Mouse (Mus musculus) left cerebral cortex, postnatal 14 days (tissue): Measurements from ENCODE around the gene Kctd14. TPM values are rescaled to one million over a fixed set of nuclear protein-coding genes. Genes with fewer than 3 reads are reported as not detected.
"Not testable (repeated sequence)": the region's sequence is repeated elsewhere in the genome, so short reads cannot be mapped to it uniquely, and the experiment has no call there.

ENCODE experiments used
- DNase-seq, 2 experiments: peaks; one replicate each; pipeline ENCODE4 v3.0.0; 2021 to 2022; ENCODE audit warnings: low spot score in 2 of 2, mixed read lengths in 1 of 2
- intact Hi-C: fragments of 180-260 bp; cut with DNase I; formaldehyde crosslinking; loops from one replicate; pipeline ENCODE4 v1.15.1; 2025
- long read RNA-seq, 2 experiments: library from polyadenylated mRNA; stranded (forward); transcript quantifications; one replicate each; pipeline ENCODE4 v2.0.0; 2021
- total RNA-seq, 2 experiments: library from RNA; stranded (reverse); gene quantifications; 2 replicates each; pipeline ENCODE4 v1.2.3; 2021

The Kctd14 gene
- 1 to 10 TPM; 2.2 to 2.8 TPM for total RNA-seq
- long read RNA-seq, experiment 1, partial matches to known transcripts = 0 of 1 reads
- long read RNA-seq, experiment 1, other reads (novel, unspliced or antisense) = 1 of 1 reads
- long read RNA-seq, experiment 2, partial matches to known transcripts = 0 of 3 reads
- long read RNA-seq, experiment 2, other reads (novel, unspliced or antisense) = 3 of 3 reads

DNA sequence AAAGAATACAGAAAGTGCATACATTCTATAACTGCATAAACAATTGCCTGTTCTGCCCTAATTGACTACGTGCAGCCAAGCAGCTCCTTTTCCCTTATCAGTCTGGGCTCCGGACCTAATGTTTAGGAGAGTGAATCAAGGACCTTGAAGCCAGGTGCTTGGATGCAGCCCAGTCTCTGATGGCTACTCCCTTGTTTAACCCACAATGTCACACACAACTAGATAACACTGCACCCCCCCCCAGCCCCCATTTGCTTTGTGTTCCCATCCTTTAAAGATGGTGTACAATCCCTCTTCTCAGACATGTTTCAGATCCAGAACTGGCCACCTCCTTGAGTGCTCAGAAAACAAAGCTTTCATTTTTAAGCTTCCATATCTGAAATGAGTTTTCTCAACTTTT lies at the start of gene Kctd14:
Gene Kctd14, plus strand, starts transcription at position 301 of the 400 bp plus-strand sequence.
- DNase-seq, intact Hi-C loops: not testable (repeated sequence)

DNA sequence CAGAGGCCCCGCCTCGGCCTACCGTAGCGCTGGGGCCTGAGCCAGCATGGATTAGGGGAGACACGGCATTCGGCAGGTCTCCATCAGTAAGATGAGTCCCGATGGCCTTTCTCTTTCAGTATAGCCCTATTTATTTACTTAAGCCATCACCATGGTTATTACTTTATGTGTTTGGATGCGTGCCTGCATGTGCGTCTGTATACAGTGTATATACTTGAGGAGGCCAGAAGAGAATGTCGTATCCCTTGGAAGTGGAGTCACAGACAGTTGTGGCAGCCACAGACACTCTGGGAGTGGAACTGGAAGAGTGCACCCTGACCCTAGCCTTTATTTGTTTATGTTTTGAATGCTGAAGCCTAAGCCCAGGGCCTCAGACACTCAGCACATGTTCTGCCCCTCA lies 44.0 kb upstream of the Kctd14 start:
- intact Hi-C loops = no loop called here

DNA sequence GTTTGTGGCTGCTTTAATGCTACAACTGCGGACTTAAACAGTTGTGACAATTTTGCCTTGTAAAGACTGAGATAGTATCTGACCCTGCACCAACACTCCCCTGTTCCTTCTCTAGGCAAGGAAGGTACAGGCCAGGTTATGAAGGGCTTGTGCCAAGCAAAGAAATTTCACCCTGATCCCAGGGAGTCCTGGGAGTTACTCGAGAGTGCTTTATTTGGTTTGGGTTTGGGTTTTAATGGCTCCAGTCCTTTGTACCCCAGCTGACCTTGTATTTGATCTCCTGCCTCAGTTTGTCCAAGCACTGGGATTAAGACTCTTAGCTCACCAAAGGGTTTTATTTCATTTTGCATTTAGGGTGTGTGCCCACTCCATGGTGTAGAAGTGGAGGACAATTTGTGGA lies 40.0 kb upstream of the Kctd14 start:
- intact Hi-C loops = no loop called here
- no peak for DNase-seq

More for the DNA sequence above, 44.0 kb upstream of the Kctd14 start:
- no peak for DNase-seq

DNA sequence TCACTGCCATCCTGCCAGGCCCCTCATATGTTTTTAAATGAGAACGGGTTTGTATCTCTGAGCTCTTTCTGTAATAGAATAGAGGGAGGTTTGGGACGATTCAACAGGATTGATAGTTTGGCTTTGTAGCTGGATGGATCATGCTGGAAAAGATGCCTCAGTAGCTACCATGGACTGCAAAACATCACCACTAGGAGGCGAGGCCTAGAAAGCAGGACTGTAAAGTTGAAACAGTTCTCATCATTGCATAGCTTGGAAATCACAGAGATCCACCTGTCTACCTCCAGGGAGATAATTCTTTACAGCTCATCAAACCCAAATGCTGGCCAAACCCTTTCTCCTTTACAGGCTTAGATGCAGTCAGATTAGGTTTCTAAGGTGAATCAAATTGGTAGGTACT lies 39.5 kb upstream of the Kctd14 start:
- intact Hi-C loops = no loop called here
- DNase-seq = no peak

DNA sequence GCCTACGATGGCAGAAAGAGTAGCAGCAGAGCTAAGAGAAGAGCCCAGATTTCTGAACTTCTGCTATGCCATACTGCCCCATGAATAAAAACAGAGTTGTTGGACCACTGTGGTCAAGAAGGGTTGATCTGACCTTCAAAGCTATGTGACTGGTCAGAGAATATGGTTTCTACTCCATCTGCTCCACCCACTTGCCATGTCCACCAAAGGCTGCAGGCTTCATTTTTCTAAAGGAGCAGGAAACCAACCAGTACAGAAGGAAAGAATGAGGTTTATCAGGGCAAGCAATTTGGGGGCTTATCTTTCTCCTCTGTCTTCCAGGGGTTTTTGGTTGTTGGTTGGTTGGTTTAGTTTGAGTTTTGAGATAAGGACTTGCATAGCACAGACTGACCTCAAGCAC lies 37.1 kb upstream of the Kctd14 start:
- no peak for DNase-seq
- intact Hi-C loops = no loop called here

DNA sequence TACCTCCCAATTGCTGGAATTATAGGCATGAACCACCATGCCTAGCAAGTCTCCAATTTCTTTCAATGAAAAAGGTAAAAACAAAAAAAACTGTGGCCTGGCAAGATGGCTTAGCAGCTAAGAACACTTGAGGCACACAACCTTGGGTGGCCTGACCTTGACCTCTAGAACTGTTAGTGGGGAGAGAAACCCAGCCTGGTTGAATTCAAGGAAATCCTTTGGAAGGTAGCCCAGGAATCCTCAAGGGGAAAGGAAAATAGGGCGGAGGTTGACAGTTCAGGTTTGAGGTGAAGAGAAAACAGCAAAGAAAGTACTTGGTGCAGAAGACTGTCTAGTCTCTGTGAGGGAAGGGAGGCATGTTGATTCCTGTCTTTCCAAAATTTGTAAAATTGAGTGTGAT lies 36.7 kb upstream of the Kctd14 start:
- no peak for DNase-seq
- intact Hi-C loops = no loop called here

DNA sequence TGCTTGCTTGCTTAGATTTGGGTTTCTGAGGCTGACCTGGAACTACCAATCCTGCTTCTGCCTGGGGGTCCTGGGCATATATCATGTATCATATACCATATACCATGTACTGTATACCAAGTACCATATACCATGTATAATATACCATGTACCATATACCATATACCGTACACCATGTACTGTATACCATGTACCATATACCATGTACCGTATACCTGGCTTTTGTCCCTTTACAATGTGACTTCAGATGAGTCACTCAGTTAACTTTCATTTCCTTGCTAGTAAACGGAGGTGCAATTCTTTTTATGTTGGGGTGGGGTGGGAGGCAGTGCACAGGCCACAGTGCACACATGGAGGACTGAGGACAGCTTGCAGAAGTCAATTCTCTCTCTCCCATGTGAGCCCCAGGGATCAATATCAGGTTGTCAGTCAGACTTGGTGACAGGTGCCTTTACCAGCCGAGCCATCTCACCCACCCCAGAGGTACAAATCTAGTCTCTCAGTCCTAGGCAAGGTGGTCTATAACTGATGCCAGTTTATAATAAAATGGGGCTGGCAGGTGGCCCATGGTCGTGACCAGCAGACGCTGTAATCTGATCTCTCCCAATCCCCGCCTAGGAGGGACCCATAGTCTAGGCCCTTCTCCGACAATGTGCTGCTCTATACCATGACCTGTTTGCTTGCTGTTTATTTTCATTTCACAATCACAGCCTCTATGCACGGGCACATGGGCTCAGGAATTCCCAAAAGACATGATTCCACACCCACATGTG lies 36.0 kb upstream of the Kctd14 start:
- DNase-seq = no peak

DNA sequence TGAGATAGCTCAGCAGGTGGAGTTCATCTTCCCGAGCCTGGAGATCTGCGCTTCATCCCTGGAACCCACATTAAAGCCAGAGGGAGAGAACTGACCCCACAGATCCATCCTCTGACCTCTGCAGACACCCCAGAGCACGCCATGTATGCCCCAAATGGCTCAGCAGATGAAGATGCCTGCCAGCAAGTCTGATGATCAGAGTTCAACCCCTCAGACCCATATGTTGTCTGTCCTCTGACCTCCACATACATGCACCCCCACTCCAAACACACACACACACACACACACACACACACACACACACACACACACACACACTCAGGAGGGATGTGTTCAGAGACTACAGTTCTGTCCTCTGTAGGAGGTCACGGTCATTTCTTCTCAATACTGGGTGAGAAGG lies 34.6 kb upstream of the Kctd14 start:
- no peak for DNase-seq
- intact Hi-C loops = no loop called here

More for the DNA sequence above, 36.0 kb upstream of the Kctd14 start:
- intact Hi-C loops = no loop called here

DNA sequence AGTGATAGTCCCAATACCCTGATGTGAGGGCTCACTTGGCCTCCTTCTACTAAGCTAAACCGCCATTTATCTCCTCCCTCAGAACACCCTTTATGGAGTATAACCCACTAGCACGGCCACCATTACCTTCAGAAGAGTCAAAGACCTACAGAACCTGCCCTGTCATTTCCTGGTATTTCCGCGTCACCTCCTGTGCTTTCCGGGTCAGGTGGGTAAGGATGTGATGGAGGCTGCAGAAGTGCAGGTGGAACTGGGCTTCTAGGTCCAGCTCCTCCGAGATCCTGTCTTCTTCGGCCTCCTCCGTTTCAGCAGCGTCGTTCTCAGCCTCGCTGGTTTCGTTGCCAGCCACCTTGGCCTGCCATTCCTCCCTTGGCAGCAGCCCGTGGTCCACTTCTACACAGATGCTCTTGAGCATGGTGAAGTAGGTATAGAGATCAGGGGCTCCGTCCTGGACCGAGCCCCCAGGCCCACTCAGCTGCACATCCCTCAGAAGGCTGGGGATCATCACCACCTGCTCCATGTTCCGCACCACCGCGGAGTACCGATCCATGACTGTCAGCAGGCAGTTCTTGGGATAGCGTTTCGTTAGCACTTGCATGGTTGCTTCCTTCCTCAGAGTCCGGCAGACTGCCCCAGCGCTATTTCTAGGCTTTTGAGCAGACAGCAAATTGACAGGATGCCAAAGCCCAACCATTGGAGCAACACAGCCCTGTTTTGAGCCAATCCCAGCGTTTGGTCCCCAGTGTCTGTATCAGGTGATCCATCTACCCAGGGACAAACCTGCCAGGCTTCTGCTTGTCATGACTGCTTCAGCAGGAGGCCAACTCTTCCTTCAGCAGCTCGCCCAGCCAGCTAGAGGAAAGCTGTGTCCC lies 34.0 kb upstream of the Kctd14 start, which contains the start of gene Thrsp:
Gene Thrsp, minus strand, starts transcription at position 825 of the 872 bp plus-strand sequence.
- intact Hi-C loops = no loop called here
- DNase-seq = peak; percentile 78 to 89

DNA sequence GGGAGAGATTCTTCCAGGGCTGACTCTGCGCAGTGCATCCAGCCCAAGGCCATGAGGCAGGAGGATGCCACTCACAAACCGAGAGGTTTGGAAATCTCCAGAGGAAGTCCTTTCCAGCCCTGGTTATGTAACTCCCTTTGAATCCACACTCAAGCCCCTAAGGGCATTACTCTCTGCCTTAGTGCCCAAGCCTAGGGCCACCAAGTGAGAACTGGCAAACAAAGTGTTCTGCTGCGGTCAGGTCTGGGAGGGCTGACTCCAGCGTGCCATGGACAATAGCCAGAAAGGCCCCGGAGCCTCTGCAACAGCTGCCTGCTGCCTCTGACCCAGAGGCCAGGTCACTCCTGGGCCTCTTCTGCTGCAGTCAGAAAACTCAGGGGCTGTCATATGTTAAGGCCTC lies 32.4 kb upstream of the Kctd14 start:
- no peak for DNase-seq

DNA sequence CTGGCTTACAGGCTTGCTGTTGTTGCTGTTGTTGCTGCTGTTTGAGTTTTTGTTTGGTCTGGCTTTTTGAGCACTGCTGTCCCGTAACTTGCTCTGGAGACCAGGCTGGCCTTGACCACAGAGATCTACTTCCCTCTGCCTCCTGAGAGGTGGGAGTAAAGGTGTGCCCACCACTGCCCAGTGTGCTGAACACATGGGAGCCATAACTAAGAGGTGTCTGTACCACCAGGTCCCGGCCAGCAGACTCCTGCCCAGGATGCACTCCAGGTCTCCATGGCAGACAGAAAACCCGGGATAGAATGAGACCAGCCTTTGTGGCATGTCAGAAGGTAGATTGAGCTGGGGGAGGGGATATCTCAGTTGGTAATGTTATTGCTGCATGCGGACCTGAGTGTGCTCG lies 32.0 kb upstream of the Kctd14 start:
- intact Hi-C loops = no loop called here
- no peak for DNase-seq

More for the DNA sequence above, 32.4 kb upstream of the Kctd14 start:
- intact Hi-C loops = no loop called here

DNA sequence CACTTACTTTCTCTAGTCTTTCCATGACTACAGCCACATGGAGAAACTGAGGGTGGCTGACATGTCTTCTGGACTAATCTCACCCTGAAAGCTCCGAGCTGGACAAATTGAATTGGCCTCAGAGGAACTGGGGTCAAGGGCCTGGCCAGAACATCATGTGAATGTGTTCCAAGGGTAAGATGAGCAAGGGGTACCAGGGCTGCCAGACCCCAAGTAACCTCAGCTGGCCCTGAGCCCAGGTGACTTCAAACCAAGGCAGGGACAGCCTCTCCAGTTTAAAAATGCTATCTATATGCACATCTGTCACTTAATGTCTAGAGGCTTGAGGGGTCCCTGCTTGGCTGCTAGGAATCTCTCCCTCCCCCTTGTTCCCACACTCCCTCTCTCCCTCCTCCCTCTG lies 30.7 kb upstream of the Kctd14 start:
- intact Hi-C loops = loop anchor here (5.0 kb wide), 1 partner anchor 62 kb away; the partner anchor contains the start of gene Ints4
- no peak for DNase-seq

DNA sequence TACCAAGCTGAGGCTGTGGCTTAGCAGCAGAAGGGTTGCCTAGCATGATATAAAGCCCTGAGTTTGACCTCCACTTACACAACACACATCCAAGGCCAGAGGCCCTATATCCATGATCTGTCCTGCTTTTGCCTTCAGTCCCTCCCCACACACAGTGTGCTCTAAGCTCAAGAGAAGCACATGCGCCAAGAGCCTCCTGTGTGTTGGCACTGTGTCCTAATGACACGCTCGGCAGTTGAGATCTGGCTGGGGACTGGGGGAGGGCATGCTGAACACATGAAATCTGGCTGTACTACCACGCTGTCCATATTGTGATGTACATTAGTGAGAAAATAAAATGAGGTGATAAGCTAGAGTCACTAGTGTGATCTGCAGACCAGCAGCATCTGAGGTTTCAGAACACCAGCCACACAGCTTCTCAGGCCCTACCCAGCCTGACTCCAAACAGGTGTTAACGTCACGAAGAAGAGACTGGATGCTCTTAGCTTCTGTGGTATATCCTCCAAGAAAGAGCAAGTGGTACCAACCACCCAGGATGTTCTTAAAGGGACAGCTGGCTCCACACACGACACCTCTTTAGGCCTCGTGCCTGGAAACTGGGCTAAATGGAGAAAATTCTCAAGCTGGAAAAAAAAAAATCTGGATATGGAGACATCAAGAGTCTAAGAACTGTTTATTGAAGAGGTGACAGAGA lies 30.0 kb upstream of the Kctd14 start:
- intact Hi-C loops = loop anchor here (5.0 kb wide), 1 partner anchor 61 kb away; the partner anchor contains the start of gene Ints4
- peak in 1 of 2 experiments; percentile 59 for DNase-seq

DNA sequence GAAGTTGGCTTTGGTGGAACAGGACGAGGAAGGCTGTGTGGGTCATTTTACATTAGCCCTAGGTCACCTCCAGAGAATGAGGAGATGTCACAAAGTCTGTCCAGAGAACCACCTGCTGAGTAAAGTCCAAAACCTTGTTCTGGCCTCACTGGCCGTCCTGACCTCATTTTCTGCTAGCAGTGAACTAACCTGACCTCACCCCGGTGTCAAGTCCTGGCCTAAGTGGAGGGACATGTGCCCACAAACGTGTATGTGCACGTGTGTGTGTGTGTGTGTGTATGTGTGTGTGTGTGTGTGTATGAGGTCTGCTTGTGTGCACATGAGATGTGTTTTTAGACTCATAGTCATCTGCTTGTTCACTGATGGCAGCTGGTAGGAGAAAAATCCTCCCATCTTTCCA lies 27.4 kb upstream of the Kctd14 start:
- no peak for DNase-seq
- intact Hi-C loops = loop anchor here (5.0 kb wide), 1 partner anchor 59 kb away; the partner anchor contains the start of gene Ints4

DNA sequence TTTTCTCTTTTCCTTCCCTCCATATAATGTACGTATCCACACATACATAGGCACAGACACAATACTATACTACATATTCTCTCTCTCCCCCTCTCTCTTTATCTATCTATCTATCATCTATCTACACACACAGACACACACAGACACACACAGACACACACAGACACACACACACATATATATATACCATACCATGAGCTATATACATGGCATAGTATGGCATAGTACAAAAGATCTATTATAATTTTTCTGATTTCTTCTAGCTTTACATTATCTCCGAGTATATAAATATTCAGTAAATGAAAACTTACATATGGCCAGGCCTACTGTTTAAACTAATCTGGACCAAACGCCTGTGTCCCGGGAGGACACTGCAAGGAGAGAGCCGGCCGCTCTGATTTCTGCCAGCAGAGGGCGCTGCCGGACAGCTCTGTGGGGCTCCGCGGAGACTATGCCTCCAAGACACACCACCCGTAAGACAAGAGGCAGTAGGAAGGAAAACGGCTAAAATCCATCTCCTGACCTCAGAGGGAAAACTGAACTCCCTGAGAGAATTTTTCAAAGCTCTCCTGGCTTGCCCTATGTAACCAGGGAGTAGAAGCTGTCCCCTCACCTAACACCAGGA lies 26.4 kb upstream of the Kctd14 start:
- intact Hi-C loops = loop anchor here (5.0 kb wide), 3 partner anchors 58 to 248 kb away; partner anchors contain the start of genes Aamdc, Ints4 and Rsf1
- DNase-seq = peak; percentile 88 to 95

DNA sequence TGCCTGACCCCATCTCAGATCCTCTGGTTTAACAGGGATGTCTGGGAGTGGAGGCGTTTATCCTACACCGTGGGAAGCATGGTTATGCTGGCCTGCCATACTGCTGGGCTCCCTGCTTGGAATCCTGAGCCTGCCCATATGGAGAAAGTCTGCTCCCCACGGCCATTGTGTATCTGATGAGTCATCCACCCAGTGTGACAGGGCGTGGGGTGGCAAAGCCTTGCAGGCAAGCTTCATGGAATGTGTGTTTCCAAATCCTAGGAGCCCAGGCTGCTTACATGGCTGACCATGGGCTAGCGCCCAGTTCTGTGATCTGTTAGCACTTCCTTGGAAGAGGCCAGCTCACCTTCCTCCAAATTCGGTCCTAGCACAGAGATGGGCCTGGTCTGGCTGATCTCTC lies 24.6 kb upstream of the Kctd14 start:
- intact Hi-C loops = loop anchor here (5.0 kb wide), 2 partner anchors 151 to 246 kb away; partner anchors contain the start of genes Aamdc and Rsf1
- no peak for DNase-seq

DNA sequence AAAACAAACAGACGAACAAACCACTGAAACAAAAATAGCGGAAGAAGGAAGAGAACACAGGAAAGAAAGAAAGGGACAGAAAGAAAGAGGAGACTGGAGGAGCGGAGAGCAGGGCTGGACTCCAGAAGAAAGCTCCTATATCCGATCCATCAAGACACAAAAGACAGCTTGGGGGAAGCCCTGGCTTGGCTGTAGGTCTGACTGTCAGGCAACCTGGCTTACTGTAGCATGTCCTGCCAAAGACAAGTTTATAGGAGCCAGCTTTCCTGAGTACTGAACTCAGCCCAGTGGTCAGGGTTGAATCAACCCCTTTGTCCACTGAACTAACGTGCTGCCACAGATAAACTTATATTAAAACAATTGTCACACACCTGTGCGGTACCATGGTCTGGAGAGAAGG lies 23.8 kb upstream of the Kctd14 start:
- intact Hi-C loops = loop anchor here (5.0 kb wide), 2 partner anchors 150 to 245 kb away; partner anchors contain the start of genes Aamdc and Rsf1
- no peak for DNase-seq

DNA sequence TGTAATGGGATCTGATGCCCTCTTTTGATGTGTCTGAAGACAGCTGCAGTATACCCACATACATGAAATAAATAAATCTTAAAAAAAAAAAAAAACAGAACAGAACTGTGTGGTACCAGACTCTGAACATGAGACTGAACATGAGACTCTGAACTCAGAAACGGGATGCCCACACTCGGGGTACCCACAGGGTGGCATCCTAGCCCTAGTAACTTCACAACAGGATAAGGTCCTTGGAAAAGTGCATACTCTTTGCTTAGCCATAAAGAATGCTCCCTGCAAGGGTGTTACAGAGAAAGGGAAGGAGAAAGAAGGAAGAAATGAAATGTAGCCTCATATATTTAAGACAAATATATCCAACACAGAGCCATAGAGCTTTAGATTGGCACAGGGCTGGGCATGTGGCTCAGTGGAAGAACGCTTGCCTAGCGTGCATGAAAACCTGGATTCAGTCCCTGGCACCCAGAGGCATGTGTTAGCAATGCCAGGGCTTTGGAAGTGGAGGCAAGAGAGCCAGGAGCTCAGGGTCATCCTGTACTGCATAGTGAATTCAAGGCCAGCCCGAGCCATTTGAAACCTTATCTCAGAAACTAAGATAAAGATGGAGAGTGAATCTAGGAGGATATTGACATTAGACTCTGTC lies 23.2 kb upstream of the Kctd14 start:
- DNase-seq = no peak

More for the DNA sequence above, 23.2 kb upstream of the Kctd14 start:
- intact Hi-C loops = loop anchor here (5.0 kb wide), 2 partner anchors 149 to 244 kb away; partner anchors contain the start of genes Aamdc and Rsf1
